Mouse (Mus musculus) right cerebral cortex, postnatal 4 days (tissue): ENCODE results near the gene Helz.
A peak's percentile ranks its signal among the peaks of the same experiment; 100 is the strongest.

ENCODE experiments used
- DNase-seq: peaks from one replicate; pipeline ENCODE4 v3.0.0-alpha.2; 2022

Gene Helz

GRCm38 (mm10) chr11:107676207-107676940, 128.6 kb downstream of the Helz start:
- DNase-seq, result no peak

DNA sequence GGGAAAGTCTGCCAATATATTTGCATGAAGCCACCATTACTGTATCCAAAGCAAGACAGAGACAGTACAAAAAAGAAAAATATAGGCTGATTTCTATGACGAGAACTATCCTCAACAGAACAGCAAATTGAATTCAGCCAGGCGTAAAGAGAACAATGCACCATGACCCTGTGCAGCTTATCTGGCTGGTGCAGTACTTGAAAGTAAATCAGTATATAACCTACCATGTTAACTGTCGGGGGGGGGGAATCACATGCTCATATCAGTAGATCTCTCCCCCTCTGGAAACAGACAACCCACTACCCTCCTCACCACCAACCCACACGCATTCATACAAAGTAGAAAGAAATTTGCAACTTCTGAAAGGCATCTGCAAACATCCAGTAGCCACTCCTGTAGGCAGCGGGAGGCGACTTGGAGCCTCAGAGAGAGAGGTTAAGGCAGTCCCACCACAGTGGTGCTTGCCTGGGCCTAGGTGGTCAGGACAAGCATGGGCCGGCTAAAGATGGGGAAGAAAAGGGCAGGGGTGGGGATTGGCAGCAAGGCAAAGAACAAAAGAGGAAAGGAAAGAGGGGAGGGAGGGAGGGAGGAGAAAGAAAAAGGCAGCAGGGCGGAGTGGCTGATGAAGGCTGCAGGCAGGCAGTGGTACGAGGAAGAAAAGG, 135.1 kb downstream of the Helz start:
- no peak for DNase-seq

GRCm38 (mm10) chr11:107683544-107684465, 136.1 kb downstream of the Helz start:
- DNase-seq, result no peak

- no peak for DNase-seq
Observed at GRCm38 (mm10) chr11:107686290-107686689, 138.6 kb downstream of the Helz start.

GRCm38 (mm10) chr11:107688480-107688879, 140.8 kb downstream of the Helz start:
- no peak for DNase-seq

- DNase-seq, result no peak
Observed at GRCm38 (mm10) chr11:107691569-107691968, 143.8 kb downstream of the Helz start.

DNA sequence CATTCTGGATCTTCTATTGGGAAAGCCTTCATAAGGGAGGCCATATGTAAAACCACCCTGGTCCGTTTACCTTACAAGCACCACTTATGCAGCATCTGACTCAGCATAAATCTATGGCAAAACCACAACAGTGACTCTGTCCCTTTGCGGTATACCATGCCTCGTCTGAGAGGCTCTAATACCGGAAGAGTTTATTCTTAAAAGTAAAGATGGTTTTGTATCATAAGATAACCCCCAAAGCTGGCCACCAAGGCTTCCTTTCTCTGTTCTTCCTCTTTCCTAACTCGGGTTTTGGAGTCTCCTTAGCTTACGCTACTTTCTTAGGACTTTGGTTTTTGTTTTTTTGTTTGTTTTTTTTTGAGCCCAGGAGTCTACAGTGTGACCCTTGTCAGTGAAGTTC, 145.6 kb downstream of the Helz start:
- no peak for DNase-seq

GRCm38 (mm10) chr11:107699967-107700366, 152.2 kb downstream of the Helz start:
- DNase-seq, result no peak

- DNase-seq, result no peak
Observed at GRCm38 (mm10) chr11:107703272-107704134, 155.8 kb downstream of the Helz start.

DNA sequence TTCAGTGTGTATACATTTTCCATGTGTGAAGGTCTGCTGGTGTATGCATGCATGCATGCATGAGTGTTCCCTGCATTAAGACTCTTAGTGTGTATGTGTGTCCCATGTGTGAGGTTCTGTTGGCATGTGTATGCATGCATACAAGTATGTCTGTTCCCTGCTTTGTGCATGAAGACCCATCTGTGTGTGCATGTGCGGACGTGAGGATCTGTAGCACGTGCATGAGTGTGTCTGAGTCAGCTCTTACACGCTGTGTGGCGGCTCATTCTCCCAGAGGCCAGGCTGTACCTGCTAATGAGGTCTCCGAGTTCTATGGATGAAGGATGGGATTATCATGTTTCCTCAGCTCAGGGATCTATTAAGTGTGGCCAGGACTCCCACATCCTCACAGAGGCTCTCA, 157.3 kb downstream of the Helz start:
- DNase-seq, result no peak

- DNase-seq, result no peak
Observed at GRCm38 (mm10) chr11:107705476-107706074, 157.8 kb downstream of the Helz start.

GRCm38 (mm10) chr11:107707897-107708610, 160.3 kb downstream of the Helz start:
- no peak for DNase-seq

DNA sequence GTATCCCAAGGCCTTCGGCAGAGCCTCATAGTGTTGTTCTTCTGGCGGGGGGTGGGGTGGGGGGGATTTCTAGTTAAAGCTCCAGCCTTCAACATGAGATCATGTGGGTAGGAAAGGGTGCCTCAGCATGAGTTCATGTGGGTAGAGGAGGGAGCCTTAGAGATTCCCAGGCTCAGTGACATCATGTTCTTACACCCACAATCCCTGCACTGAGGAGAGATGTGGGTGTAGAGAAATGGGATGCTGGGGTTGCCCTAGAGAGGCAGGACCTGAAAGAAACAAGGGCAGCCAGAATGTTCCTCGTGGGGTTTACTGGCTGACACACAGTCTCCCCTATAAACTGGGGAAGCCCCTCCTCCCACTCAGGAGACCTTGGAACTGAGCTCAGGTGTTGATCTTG, 162.6 kb downstream of the Helz start:
- DNase-seq, result no peak

- no peak for DNase-seq
Observed at GRCm38 (mm10) chr11:107714368-107714767, 166.6 kb downstream of the Helz start.

GRCm38 (mm10) chr11:107716332-107716938, 168.7 kb downstream of the Helz start, which contains the start of gene Cacng1:
Gene Cacng1, minus strand, starts transcription at chr11:107716522.
- DNase-seq, result no peak

DNA sequence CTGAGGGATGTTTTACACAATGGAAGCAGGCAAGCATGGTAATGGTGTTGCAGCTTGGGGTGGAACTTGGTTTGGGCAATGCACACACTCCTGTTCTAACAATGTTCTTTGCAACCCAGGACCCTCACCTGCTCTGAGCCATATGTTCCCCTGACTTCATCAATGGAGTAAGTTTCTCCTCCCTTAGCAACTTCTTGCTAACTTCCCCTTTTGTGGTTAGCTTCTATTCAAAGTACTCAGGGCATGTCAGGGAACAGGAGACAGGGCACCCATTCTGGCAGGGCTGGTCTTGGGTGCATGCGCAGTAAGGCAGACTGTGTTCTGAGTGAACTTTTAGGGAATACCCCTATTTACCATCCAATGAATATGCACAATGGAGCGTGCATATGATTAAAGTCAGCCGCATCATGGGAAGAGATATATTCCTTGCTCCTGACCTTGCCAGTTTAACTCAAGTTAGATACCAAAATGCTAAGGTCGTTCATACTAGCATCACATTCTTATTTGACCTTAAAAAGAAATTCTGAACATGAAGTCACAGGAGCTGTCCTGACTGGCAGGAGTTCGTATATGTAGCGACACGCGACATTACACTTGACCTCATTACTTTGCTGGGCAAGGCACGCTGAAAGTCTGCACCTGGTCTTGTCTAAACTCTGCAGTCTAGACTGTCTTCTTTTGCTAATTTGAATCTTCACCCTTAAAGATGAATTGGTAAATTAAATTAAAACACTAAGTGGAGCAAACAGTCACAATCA, 172.7 kb downstream of the Helz start:
- DNase-seq, result no peak

DNA sequence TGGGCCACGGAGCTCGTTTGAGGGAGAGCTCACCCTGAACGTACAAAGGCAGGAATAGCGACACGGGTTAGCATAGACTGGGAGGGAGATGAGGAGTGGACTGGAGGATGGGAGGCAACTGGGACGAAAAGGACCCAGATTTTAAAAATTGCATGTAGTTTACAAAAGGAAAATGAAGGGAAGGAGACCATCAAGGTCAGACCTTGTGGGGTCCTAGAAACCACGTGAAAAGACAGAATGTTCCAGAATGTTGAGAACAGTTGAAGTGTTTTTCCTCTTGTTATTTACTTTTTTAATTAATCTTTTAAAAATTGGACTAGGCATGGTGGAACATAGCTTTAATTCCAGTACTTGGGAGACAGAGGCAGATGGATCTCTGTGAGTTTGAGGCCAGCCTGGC, 173.3 kb downstream of the Helz start:
- DNase-seq, result no peak

DNA sequence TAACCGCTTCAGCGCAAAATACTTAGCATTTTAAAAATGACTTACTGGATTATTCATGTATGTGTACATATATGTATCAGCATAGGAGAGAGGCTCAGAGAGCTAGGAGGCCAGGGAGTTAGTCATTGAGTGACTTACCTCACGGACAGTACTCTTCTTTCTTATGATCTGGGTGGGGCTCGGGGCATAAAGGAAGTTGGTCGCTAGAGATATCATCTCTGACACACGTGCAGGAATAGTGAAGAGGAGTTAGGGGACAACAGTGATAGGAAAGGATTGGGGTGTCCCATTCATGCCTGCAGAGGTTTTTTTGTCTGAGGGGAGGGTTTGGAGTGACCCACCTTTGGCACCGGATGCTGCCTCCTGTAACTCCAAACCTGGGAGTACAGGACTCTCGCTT, 176.9 kb downstream of the Helz start:
- DNase-seq, result no peak

GRCm38 (mm10) chr11:107728073-107728863, 180.5 kb downstream of the Helz start:
- peak; percentile 37 for DNase-seq
